Mouse (Mus musculus): ENCODE results near the gene P2rx4. TPM values are rescaled to one million over a fixed set of nuclear protein-coding genes. Genes with fewer than 3 reads are reported as not detected.

The P2rx4 gene
- total and polyA plus RNA-seq, 2 experiments from 2014 or later = 22.3 to 54.2 TPM

GRCm38 (mm10) chr5:122672298-122672697, 35.0 kb upstream of the P2rx4 start:
- H3K36me3 ChIP-seq (replicated peaks; ENCODE audit: control insufficient read depth, insufficient read depth, low read length) = no peaks in the 10 kb centered on the region
- H3K9me3 ChIP-seq (replicated peaks; ENCODE audit: control insufficient read depth, low read length) = no peaks in the 10 kb centered on the region
- DNase-seq (ENCODE audit: low spot score) = no peak
- no peak overlapping the region for H3K4me3 ChIP-seq (ENCODE audit: low read depth, low read length)
- H3K27me3 ChIP-seq (ENCODE audit: control insufficient read depth, insufficient read depth, low read length) = no peaks in the 10 kb centered on the region
- H3K27ac ChIP-seq (ENCODE audit: low read depth) = no peak overlapping the region
- no peak overlapping the region for H3K4me2 ChIP-seq (ENCODE audit: low read depth, low read length)
- TF ChIP-seq EP300 (IDR thresholded peaks at IDR 0.05; ENCODE audit: low read depth) (no peak), CTCF (IDR thresholded peaks at IDR 0.05; ENCODE audit: low read depth) (no peak)
- H3K4me1 ChIP-seq (ENCODE audit: control insufficient read depth, insufficient read depth) = no peaks in the 10 kb centered on the region
- 85% methylated on average over 5 of the region's 5 CpGs for WGBS
- no peak overlapping the region for H3K9ac ChIP-seq (replicated peaks; ENCODE audit: low read depth, low read length)
- no peak for ATAC-seq (ENCODE audit: insufficient read depth, low read depth)

- Histone ChIP-seq H3K27ac (ENCODE audit: low read depth) (no peak overlapping the region), H3K4me1 (ENCODE audit: control insufficient read depth, insufficient read depth) (no peaks in the 10 kb centered on the region), H3K4me2 (ENCODE audit: low read depth, low read length) (no peak overlapping the region), H3K36me3 (replicated peaks; ENCODE audit: control insufficient read depth, insufficient read depth, low read length) (no peaks in the 10 kb centered on the region), H3K9ac (replicated peaks; ENCODE audit: low read depth, low read length) (no peak overlapping the region), H3K4me3 (ENCODE audit: low read depth, low read length) (no peak overlapping the region), H3K27me3 (ENCODE audit: control insufficient read depth, insufficient read depth, low read length) (no peaks in the 10 kb centered on the region), H3K9me3 (replicated peaks; ENCODE audit: control insufficient read depth, low read length) (no peaks in the 10 kb centered on the region)
- TF ChIP-seq CTCF (IDR thresholded peaks at IDR 0.05; ENCODE audit: low read depth) (no peak), EP300 (IDR thresholded peaks at IDR 0.05; ENCODE audit: low read depth) (no peak)
- WGBS = 86% methylated on average over 8 of the region's 8 CpGs
- ATAC-seq (ENCODE audit: insufficient read depth, low read depth) = no peak
- DNase-seq (ENCODE audit: low spot score) = no peak
These were observed 31.3 kb upstream of the P2rx4 start for GRCm38 (mm10) chr5:122676002-122676401.

- TF ChIP-seq EP300 (IDR thresholded peaks at IDR 0.05; ENCODE audit: low read depth) (no peak), CTCF (IDR thresholded peaks at IDR 0.05; ENCODE audit: low read depth) (no peak)
- Histone ChIP-seq H3K27me3 (ENCODE audit: control insufficient read depth, insufficient read depth, low read length) (no peaks in the 10 kb centered on the region), H3K4me1 (ENCODE audit: control insufficient read depth, insufficient read depth) (no peaks in the 10 kb centered on the region), H3K9me3 (replicated peaks; ENCODE audit: control insufficient read depth, low read length) (no peaks in the 10 kb centered on the region), H3K27ac (ENCODE audit: low read depth) (no peak overlapping the region), H3K36me3 (replicated peaks; ENCODE audit: control insufficient read depth, insufficient read depth, low read length) (no peaks in the 10 kb centered on the region), H3K9ac (replicated peaks; ENCODE audit: low read depth, low read length) (no peak overlapping the region), H3K4me3 (ENCODE audit: low read depth, low read length) (no peak overlapping the region), H3K4me2 (ENCODE audit: low read depth, low read length) (no peak overlapping the region)
- no peak for ATAC-seq (ENCODE audit: insufficient read depth, low read depth)
- DNase-seq (ENCODE audit: low spot score) = no peak
- WGBS = 85% methylated on average over 9 of the region's 9 CpGs
These were observed 29.4 kb upstream of the P2rx4 start for GRCm38 (mm10) chr5:122677983-122678382.

GRCm38 (mm10) chr5:122679881-122680280, 27.5 kb upstream of the P2rx4 start:
- no peaks in the 10 kb centered on the region for H3K36me3 ChIP-seq (replicated peaks; ENCODE audit: control insufficient read depth, insufficient read depth, low read length)
- H3K9me3 ChIP-seq (replicated peaks; ENCODE audit: control insufficient read depth, low read length) = no peaks in the 10 kb centered on the region
- no peak for DNase-seq (ENCODE audit: low spot score)
- no peak overlapping the region for H3K9ac ChIP-seq (replicated peaks; ENCODE audit: low read depth, low read length)
- H3K27me3 ChIP-seq (ENCODE audit: control insufficient read depth, insufficient read depth, low read length) = no peaks in the 10 kb centered on the region
- no peak overlapping the region for H3K27ac ChIP-seq (ENCODE audit: low read depth)
- H3K4me3 ChIP-seq (ENCODE audit: low read depth, low read length) = no peak overlapping the region
- TF ChIP-seq EP300 (IDR thresholded peaks at IDR 0.05; ENCODE audit: low read depth) (no peak), CTCF (IDR thresholded peaks at IDR 0.05; ENCODE audit: low read depth) (no peak)
- no peak for ATAC-seq (ENCODE audit: insufficient read depth, low read depth)
- H3K4me1 ChIP-seq (ENCODE audit: control insufficient read depth, insufficient read depth) = no peaks in the 10 kb centered on the region
- H3K4me2 ChIP-seq (ENCODE audit: low read depth, low read length) = no peak overlapping the region
- WGBS = 66% methylated on average over 8 of the region's 8 CpGs

GRCm38 (mm10) chr5:122681276-122681675, 26.1 kb upstream of the P2rx4 start:
- DNase-seq (ENCODE audit: low spot score) (no peak), ATAC-seq (ENCODE audit: insufficient read depth, low read depth) (no peak)
- no peak overlapping the region for H3K27ac ChIP-seq (ENCODE audit: low read depth)
- no peaks in the 10 kb centered on the region for H3K9me3 ChIP-seq (replicated peaks; ENCODE audit: control insufficient read depth, low read length)
- no peaks in the 10 kb centered on the region for H3K27me3 ChIP-seq (ENCODE audit: control insufficient read depth, insufficient read depth, low read length)
- H3K36me3 ChIP-seq (replicated peaks; ENCODE audit: control insufficient read depth, insufficient read depth, low read length) = no peaks in the 10 kb centered on the region
- no peak for TF ChIP-seq EP300 (IDR thresholded peaks at IDR 0.05; ENCODE audit: low read depth)
- no peak for TF ChIP-seq CTCF (IDR thresholded peaks at IDR 0.05; ENCODE audit: low read depth)
- no peaks in the 10 kb centered on the region for H3K4me1 ChIP-seq (ENCODE audit: control insufficient read depth, insufficient read depth)
- H3K4me3 ChIP-seq (ENCODE audit: low read depth, low read length) = no peak overlapping the region
- WGBS = 78% methylated on average over 12 of the region's 12 CpGs
- H3K9ac ChIP-seq (replicated peaks; ENCODE audit: low read depth, low read length) = no peak overlapping the region
- no peak overlapping the region for H3K4me2 ChIP-seq (ENCODE audit: low read depth, low read length)

GRCm38 (mm10) chr5:122683926-122684325, 23.4 kb upstream of the P2rx4 start:
- Histone ChIP-seq H3K36me3 (replicated peaks; ENCODE audit: control insufficient read depth, insufficient read depth, low read length) (no peaks in the 10 kb centered on the region), H3K27me3 (ENCODE audit: control insufficient read depth, insufficient read depth, low read length) (no peaks in the 10 kb centered on the region), H3K9ac (replicated peaks; ENCODE audit: low read depth, low read length) (no peak overlapping the region), H3K4me1 (ENCODE audit: control insufficient read depth, insufficient read depth) (no peaks in the 10 kb centered on the region), H3K9me3 (replicated peaks; ENCODE audit: control insufficient read depth, low read length) (no peaks in the 10 kb centered on the region), H3K4me3 (ENCODE audit: low read depth, low read length) (no peak overlapping the region), H3K4me2 (ENCODE audit: low read depth, low read length) (no peak overlapping the region), H3K27ac (ENCODE audit: low read depth) (no peak overlapping the region)
- DNase-seq (ENCODE audit: low spot score) (no peak), ATAC-seq (ENCODE audit: insufficient read depth, low read depth) (no peak)
- 56% methylated on average over 10 of the region's 10 CpGs for WGBS
- no peak for TF ChIP-seq EP300 (IDR thresholded peaks at IDR 0.05; ENCODE audit: low read depth)
- no peak for TF ChIP-seq CTCF (IDR thresholded peaks at IDR 0.05; ENCODE audit: low read depth)

All from heart, postnatal 0 days (tissue).